Mouse (Mus musculus): ENCODE measurements around the gene Mettl5.
"Not testable (repeated sequence)": the region's sequence is repeated elsewhere in the genome, so short reads cannot be mapped to it uniquely, and the experiment has no call there.

Gene Mettl5

DNA sequence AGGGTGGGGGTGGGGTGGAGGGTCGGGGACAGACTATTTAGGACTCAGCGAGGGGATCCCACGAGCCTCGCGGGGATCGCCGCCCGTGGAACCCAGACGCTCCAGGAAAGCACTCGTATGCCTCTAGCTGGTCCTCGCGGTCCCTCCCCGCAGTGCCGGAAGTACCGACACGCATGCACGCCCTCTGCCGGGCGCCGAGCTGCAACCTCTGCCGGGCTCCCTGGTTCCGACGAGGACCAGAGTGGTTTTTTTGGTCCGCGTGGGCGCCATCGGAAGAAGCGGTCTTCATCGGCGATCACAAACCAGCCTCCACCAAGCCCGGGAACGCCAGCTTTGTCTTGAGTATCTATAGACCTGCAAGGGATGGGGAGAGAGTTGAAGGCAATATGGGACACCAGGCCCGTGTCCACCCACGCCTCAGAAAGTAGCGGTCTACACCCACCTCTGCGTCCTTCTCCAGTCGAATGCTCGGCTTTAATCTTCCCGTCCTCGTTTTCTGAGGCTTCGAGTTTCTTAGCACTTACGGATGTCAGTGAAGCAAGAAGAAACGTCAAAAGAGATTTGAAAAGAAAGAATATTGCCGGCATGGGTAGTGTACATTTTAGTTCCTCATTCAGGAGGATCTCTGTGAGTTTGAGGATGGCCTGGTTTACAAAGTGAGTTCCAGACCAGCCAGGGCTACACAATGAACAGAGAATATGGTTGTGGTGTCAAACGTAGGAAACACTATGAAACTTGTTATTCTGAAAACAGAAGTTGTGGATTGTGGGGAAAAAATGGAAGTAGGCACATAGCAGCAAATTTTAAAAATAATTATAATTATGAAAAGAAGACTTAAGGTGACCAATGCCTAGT lies at the start of gene Mettl5:
Gene Mettl5, minus strand, starts transcription at position 165 of the 855 bp plus-strand sequence.
- DNase-seq: peak; percentile 83

DNA sequence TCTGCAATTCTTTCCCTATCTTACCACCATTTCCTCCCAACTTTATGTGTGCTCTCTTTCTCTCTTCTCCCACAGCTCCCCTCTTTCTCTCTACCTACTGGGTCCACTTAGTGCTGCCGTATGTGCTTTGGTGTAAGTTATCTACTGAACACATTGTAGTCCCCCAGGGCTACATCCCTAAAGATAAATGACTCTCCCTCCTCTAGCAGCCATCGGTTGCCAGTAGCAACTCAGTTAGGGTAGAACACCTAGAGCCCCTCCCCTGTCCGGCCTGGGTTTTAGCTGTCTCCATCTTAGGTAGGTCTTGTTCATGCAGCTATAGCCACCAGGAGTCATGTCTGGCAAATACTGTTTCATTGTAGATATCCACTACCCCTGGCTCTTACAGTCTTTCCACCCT lies 39.5 kb upstream of the Mettl5 start:
- DNase-seq: no peak

DNA sequence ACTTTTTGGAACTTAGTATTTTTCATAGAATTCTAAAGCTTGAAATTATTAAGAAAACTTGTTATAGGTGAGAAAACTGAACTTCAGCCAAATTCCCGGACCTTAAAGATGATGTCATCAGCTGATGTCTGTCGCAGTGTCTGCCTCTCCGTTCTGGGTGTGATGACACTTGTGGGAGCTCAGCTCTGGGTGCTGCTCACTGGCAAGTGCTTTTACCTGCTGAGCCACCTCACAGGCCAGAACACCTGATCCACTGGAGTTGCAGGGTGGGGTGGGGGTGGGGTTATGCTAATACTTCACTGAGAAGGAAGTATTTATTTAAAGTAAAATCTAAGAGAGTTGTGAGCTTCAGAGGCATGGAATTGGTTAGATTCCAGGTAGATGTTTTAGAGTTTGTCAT lies 31.9 kb upstream of the Mettl5 start:
- no peak for DNase-seq

DNA sequence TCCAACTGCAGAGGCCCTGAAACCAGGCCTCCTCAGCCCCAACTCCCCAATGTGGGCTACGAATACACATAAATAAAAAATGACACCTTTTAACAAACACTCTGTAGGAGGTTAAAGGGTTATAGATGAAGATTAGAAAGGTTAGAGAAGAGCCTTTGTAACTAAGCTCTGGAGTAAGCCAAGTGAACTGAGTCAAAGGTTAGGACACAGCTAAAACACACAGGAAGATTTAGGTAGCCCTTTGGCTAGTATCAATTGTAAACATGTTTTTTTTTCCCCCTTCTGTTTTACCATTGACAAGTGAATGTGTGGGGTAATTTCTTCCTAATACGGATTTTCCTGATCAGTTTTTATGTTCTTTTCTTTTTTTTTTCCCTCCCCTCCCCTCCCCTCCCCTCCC lies 27.4 kb upstream of the Mettl5 start:
- DNase-seq: no peak

DNA sequence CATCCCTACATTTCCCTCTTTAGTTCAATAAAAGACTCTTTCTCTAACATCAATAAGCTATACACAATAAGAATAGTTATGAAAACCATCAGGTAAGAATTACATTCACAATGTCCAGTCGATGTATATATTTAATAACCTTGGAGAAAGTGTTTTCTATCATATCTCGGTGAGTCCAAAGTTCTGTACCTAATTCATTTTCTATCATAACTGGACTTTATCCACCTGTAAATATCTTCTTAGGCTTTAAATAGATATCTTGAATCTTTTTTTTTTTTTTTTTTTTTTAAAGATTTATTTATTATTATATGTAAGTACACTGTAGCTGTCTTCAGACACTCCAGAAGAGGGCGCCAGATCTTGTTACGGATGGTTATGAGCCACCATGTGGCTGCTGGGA lies 22.0 kb upstream of the Mettl5 start:
- DNase-seq: not testable (repeated sequence)

DNA sequence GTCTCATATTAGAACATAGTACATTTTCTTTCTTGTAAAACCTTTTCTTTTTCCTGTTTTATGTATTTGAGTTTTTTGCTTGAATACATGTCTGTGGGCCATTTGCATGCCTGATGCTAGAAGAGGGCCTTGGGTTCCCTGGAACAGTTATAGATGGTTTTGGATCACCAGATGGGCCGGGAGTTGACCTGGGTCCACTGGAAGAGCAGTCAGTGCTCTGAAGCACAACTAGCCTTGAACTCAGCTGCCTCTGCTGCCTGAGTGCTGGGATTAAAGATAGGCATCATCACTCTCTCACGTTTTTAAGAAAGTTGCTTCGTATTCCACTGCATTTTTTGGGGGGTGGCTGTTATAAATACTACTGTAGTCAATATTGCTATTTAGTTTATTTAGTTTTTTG lies 18.1 kb upstream of the Mettl5 start:
- DNase-seq: no peak

DNA sequence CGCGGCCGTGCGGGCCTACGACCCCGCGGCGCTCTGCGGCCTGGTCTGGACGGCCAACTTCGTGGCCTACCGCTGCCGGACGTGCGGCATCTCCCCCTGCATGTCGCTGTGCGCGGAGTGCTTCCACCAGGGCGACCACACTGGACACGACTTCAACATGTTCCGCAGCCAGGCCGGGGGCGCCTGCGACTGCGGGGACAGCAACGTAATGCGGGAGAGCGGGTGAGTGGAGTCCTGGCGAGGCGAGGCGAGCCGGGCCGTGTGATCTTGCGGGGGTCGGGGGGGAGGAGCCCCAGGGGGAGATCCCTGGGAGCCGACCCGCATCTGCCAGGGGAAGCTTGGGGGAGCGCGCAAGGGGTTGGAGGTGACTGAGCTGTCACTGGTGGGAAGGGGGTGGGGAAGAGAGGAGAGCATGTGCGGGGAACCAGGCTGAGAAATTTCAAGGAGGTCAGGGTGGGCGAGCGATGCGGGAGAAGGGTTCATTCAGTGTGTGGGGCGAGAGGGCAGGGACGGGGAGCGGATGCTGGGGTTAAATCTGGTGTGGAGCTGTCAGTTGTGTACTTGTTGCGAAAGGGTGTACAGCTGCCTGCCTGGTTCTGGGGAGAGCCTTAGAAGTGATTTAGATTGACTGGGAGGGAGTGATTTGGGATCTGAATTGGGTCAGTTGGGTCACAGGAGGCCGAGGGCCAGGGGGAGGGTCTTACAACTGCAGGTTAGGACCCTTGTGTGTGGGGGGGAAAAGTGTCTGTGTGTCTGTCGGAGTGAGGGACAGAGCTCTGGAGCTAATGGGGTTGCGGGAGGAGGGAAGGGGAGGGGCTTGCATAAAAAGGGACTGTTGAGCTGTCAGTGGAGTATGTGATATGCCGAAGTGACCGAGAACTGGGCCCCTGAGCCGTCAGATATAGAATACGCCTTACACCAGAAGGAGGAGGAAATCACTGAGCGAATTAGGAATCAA lies 12.5 kb upstream of the Mettl5 start:
- peak; percentile 32 for DNase-seq

DNA sequence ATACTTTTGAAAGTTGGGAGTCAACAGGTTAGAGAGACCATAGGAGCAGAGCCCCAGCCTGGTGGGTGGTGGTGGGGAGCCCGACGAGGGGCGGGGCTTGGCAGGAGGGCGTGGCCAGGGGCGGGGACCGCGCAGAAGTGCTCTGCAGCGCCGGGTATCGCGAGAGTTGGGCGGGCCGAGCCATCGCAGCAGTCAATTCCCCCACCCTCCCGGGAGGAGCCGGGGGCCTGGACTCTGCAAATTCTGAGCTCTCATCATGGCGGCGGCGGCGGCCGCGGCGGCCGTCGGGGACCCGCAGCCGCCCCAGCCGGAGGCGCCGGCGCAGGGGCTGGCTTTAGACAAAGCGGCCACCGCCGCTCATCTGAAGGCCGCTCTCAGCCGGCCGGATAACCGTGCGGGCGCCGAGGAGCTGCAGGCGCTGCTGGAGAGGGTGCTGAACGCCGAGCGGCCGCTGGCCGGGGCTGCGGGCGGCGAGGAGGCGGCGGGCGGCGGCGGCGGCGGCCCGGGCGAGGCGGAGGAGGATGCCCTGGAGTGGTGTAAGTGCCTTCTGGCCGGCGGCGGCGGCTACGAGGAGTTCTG lies 11.7 kb upstream of the Mettl5 start, which contains the start of gene Ubr3:
Gene Ubr3, plus strand, starts transcription at position 208 of the 579 bp plus-strand sequence.
- DNase-seq: peak; percentile 95

DNA sequence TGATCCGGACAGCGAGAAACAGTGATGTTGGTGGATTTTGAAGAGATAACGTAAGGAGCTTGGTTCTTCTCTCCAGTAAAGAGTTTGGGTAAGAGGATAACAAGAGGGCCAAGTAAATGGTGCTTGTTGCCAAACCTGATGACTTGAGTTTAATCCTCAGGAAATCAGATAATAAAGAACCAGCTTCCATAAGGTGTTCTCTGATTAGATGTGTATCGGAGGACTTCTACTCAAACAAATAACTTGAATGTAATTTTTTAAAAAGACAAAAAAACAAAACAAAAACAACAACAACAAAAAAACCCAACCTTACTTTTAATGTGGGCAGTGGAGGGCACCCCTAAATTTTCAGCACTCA lies 10.8 kb upstream of the Mettl5 start:
- DNase-seq: no peak

DNA sequence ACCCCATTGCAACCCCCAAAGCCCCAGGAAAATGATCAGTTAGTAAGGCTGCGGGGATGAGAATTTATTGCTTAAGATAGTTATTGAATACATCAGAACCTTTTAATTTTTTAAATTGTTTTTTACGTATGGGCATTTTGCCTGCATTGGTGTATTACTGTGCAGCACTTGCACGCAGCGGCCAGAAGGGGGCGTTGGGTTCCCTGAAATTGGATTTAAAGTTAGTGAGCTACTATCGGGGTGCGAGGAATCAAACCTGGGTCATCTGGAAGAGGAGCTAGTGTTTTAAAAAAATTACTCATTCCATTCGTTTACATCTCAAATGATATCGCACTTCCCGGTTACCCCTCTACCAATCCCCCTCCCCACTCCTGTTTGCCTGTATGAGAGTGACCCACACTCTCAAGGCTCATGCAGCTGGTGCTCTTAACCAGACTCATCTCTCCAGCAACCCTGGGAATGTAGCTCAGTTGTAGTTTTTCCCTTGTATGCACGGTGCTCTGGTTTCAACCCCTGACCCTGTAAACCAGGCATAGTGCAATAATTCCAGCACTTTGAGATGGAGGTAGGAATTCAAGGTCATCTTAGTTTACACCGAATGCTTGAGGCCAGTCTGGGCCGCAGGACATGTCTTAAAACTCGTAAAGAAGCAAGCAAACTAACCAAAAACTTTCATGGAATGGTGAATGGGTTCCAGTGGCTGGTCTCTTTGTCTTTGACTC lies 10.2 kb upstream of the Mettl5 start:
- no peak for DNase-seq

DNA sequence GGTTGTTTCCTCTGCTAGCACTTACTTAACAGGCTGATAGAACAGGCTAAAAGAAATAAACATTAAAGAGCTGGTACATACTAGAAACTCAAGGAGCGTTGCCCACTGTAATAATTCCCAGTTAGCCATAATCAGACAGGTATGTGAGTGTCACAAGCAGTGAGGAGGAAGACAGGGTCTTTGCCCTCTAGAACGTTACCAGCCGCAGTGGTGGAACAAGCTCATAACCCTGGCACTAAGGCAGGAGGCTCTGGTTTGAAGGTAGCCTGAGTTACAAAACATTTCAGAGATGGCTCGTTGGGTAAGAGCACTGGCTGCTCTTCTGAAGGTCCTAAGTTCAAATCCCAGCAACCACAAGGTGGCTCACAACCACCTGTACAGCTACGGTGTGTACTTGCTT lies 8.5 kb upstream of the Mettl5 start:
- no peak for DNase-seq

DNA sequence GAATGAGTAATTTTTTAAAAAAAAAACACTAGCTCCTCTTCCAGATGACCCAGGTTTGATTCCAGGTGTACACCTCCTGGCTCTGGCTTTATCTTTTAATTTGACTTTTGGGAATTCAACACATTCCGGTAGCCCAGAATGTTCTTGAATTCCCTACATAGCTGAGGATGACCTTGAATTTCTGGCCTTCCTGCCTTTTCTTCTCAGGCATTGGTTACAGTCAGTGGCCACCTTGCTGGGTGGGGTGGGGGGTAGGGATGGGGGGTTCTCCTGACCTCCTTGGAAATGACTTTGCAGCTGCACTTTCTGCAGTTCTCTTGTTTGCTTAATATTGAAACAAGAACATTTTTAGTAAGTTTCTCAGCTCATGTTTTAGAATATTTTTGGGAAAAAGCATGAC lies 7.7 kb upstream of the Mettl5 start:
- no peak for DNase-seq

DNA sequence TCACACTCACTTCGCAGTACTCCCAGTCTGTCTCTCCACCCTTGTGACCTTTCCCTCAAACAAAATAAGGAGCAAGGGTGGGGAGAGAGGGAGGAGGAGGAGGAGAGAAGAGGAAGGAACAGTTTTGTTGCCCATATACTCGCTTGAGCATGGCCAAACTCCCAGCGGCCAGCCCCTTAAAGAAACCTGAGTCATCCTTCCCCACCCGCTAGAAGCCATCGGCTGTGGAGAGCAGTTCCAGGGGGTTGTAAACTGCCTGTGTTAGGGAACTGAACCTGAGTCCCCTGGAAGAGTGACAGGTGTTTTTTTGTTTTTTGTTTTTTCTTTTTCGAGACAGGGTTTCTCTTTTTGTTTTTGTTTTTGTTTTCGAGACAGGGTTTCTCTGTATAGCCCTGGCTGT lies 5.4 kb upstream of the Mettl5 start:
- DNase-seq: no peak

DNA sequence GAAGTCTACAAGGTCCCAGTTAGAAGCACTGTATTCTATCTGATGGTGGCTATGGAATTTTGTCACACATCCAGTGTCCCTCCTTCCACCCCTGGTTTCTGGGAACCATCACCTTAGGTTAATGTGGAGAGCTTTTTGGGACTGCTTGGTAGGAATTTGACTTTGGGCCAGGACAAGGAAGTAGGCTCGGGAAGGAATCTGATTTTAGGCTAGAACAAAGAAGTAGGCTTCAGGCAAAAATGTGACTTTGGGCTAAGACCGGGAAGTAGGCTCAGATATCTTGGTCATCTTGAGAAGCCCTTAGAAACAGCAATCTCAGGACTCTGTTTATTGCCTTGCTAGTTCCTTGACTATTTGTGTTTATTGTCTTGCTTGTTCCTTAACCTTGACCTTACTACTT lies 3.5 kb upstream of the Mettl5 start:
- DNase-seq: no peak

DNA sequence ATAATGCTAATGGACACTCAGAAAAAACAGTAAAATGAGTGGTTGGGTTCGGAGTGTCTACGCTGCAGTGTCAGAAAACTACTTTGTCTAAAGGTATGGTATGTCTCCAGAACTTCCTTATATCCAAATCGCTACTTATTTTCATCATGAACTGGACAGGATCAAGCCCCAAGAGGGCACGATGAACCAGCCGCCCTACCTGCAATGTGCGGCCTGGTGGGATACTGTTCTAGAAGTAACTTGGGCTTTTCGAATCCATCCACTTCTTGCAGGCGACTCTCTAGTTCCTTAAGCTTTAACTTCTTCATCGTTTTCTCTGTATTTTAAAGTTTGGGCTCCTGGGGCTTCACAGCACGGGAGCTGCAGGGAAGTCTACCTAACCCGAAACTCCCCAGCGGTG lies 365 bp downstream of the Mettl5 start:
- DNase-seq: no peak

DNA sequence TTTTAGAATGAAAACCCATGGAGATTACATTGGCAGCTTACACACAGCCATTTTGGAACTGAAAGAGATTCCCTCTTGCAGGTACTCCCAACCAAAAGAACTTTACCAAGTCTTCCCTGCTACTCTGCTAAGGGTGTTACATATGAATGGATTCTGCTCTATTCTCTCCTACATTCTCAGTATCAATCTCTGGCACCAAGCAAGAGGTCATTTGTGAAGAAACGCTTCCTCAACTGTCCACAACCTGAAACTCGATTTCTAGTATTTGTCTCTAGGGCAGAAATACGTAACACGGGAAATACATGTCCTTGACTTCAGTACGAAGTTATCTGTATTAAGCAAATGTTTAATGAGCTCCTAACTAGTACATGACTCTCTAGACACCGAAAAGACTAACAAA lies 834 bp downstream of the Mettl5 start:
- DNase-seq: no peak

DNA sequence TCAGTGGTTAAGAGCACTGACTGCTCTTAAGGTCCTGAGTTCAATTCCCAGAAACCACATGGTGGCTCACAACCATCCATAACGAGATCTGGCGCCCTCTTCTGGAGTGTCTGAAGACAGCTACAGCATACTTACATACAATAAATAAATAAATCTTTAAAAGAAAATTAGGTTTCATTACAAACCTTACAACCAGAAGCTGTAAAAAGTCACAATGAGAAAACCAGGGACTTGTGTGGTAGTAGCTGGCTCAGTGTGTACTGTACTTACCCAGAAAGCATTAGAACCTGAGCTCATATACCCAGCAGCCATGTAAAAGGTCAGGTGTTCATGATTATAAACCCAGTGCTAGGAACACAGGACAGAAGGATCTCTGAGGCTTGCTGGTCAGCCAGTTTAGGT lies 1.4 kb downstream of the Mettl5 start:
- DNase-seq: no peak

DNA sequence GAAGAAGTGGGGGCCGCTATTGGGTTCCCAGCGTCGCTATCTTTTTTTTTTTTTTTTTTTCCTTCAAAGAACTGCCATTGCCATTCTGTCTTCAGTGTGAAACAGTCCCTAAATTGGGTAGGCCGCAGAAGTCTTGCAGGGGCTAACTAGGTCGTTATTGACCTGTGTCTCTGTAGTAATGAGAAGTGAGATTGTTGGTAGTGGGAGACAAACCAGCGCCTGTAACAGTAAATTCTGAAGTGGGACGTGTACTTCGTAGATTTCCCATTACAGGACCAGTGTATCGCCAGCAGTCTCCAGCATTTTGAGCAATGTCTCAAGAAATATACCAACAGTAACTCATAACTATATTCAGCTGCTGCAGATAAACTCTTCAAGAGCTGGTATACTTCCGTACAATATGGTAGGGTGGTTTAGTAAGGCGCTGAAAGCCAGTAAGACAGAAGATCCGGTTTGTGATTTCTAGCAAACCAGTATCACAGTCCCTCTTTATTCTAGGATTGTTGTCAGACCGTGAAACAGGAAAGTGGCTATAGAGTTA lies 23.2 kb downstream of the Mettl5 start:
- DNase-seq: no peak

DNA sequence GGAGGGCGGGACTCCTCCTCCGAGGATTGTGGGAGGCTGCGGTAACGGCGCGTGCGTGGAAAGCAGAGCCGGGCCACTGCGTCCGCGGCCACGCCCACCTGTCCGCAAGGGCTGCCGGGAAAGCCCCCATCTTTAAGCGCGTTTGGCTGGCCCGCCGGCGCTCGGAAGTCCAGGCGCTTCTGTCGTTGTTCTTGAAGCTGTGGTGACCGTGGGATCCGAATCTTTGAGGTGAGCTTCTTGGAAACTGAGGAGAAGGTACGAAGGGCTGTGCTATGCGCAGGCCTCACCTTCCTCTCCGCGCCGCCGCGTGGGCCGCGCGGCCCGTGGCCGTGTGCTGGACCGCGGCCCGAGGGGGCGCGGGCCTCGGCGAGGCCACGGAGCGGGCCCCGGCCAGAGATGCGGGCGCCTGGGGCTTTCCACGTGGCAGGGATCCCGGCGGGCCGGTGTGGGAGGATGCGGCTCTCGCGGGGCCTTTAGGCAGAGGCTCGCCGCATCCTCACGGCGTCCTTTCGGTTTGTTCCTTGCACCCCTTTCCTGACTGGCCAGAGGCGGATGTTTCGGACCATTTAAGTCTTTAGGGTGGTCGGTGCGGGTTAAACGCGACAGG lies 23.8 kb downstream of the Mettl5 start, which contains the start of gene Ssb:
Gene Ssb, plus strand, starts transcription at position 78 of the 607 bp plus-strand sequence.
- peak; percentile 88 for DNase-seq

DNA sequence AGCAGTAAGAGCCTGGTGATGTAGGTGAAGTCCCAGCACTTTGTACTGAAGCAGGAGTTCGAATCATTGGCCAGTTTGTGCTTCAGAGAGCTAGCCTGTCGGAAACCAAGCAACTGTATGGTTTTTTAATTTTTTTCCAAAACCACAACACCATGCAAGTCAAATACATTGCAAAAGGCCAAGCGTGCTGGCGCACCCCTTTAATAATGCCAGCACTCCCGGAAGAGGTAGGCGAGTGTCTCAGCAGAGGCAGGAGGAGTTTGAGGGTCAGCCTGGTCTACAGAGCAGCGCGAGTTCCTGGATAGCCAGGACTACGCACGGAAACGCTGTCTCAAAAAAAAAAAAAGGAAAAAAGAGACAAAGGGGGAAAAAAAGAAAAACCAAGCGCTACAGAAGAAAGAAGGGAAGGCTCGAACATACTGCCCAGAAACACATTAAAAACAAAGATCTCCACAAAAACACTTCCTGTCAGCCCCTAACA lies 24.4 kb downstream of the Mettl5 start:
- peak; percentile 35 for DNase-seq

DNA sequence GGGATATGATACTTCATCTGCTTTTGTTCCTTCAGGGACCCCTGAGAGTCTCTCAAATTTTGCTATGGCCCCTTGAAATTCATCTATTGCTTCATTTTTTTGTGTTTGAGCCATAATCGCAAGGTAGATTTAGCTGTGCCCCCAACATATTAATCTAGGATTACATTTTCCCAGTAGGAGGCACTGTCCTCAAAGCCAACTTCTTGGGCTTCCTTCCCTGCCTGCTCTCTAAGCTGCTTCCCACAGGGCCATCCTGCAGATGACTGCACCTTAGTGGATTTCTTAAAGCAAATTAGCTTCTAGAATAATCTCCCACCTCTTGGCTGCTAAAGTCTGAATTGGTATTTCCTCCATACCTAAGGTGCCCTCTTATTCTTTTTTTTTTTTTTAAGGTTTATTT lies 27.5 kb downstream of the Mettl5 start:
- DNase-seq: no peak

DNA sequence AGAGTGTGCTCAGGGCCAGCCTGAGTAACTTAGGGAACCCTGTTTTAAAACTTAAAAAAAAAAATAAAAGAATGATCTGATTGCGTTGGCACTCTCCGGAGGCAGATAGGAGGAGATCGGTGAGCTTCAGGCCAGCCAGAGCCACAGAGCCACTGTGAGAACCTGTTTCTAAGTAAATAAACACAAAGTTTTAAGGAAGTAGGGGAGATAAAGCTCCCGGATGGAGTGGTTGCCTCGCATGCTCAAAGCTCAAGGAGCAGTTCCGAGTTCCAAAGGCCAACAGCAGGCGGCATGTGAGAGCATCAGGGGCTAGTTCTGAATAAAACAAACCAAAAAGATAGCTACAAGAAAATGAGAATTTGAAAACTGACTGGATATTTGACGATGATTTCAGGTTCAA lies 29.0 kb downstream of the Mettl5 start:
- no peak for DNase-seq
